Mouse (Mus musculus): Measurements from ENCODE around the gene Ppp1r17. TPM values are rescaled to one million over a fixed set of nuclear protein-coding genes. Genes with fewer than 3 reads are reported as not detected.

Gene Ppp1r17
- polyA plus RNA-seq, 1 experiment from 2014 or later: 0.12 TPM

GRCm38 (mm10) chr6:56039476-56040055 lies 22.3 kb downstream of the Ppp1r17 start:
- no peaks in the 10 kb centered on the region for H3K9me3 ChIP-seq (ENCODE audit: control insufficient read depth, low read length)
- H3K36me3 ChIP-seq (ENCODE audit: control insufficient read depth, insufficient read depth, low read length): no peaks in the 10 kb centered on the region
- no peaks in the 10 kb centered on the region for H3K27me3 ChIP-seq (ENCODE audit: control insufficient read depth, insufficient read depth, low read length)
- H3K27ac ChIP-seq (replicated peaks): no peak overlapping the region
- H3K4me1 ChIP-seq (replicated peaks; ENCODE audit: control insufficient read depth, insufficient read depth): no peaks in the 10 kb centered on the region
- H3K4me3 ChIP-seq (ENCODE audit: low read depth, low read length): no peak overlapping the region
- TF ChIP-seq EP300 (optimal IDR thresholded peaks at IDR 0.05) (no peak), CTCF (IDR thresholded peaks at IDR 0.05; ENCODE audit: low read depth) (no peak)
- no peak overlapping the region for H3K9ac ChIP-seq (ENCODE audit: low read length)
- 70% methylated on average over 4 of the region's 4 CpGs for WGBS
- DNase-seq (ENCODE audit: low spot score): no peak
- H3K4me2 ChIP-seq (replicated peaks; ENCODE audit: low read depth): no peak overlapping the region
- ATAC-seq (ENCODE audit: low FRiP score, low TSS enrichment): no peak

GRCm38 (mm10) chr6:56044270-56044669 lies 27.0 kb downstream of the Ppp1r17 start:
- Histone ChIP-seq H3K9ac (ENCODE audit: low read length) (no peak overlapping the region), H3K27ac (replicated peaks) (no peak overlapping the region), H3K27me3 (ENCODE audit: control insufficient read depth, insufficient read depth, low read length) (no peaks in the 10 kb centered on the region), H3K4me3 (ENCODE audit: low read depth, low read length) (no peak overlapping the region), H3K9me3 (ENCODE audit: control insufficient read depth, low read length) (no peaks in the 10 kb centered on the region), H3K36me3 (ENCODE audit: control insufficient read depth, insufficient read depth, low read length) (no peaks in the 10 kb centered on the region), H3K4me2 (replicated peaks; ENCODE audit: low read depth) (no peak overlapping the region), H3K4me1 (replicated peaks; ENCODE audit: control insufficient read depth, insufficient read depth) (no peaks in the 10 kb centered on the region)
- WGBS: 40% methylated on average over 5 of the region's 5 CpGs
- TF ChIP-seq EP300 (optimal IDR thresholded peaks at IDR 0.05) (no peak), CTCF (IDR thresholded peaks at IDR 0.05; ENCODE audit: low read depth) (no peak)
- ATAC-seq (ENCODE audit: low FRiP score, low TSS enrichment) (no peak), DNase-seq (ENCODE audit: low spot score) (no peak)

GRCm38 (mm10) chr6:56044716-56045115 lies 27.4 kb downstream of the Ppp1r17 start:
- no peaks in the 10 kb centered on the region for H3K4me1 ChIP-seq (replicated peaks; ENCODE audit: control insufficient read depth, insufficient read depth)
- ATAC-seq (ENCODE audit: low FRiP score, low TSS enrichment) (no peak), DNase-seq (ENCODE audit: low spot score) (no peak)
- TF ChIP-seq CTCF (IDR thresholded peaks at IDR 0.05; ENCODE audit: low read depth): no peak
- no peak for TF ChIP-seq EP300 (optimal IDR thresholded peaks at IDR 0.05)
- no peaks in the 10 kb centered on the region for H3K27me3 ChIP-seq (ENCODE audit: control insufficient read depth, insufficient read depth, low read length)
- no peak overlapping the region for H3K4me2 ChIP-seq (replicated peaks; ENCODE audit: low read depth)
- no peak overlapping the region for H3K9ac ChIP-seq (ENCODE audit: low read length)
- 84% methylated on average over 1 of the region's 1 CpGs for WGBS
- H3K27ac ChIP-seq (replicated peaks): no peak overlapping the region
- H3K4me3 ChIP-seq (ENCODE audit: low read depth, low read length): no peak overlapping the region
- H3K36me3 ChIP-seq (ENCODE audit: control insufficient read depth, insufficient read depth, low read length): no peaks in the 10 kb centered on the region
- no peaks in the 10 kb centered on the region for H3K9me3 ChIP-seq (ENCODE audit: control insufficient read depth, low read length)

GRCm38 (mm10) chr6:56048580-56048979 lies 31.3 kb downstream of the Ppp1r17 start:
- Histone ChIP-seq H3K9ac (ENCODE audit: low read length) (no peak overlapping the region), H3K36me3 (ENCODE audit: control insufficient read depth, insufficient read depth, low read length) (no peaks in the 10 kb centered on the region), H3K9me3 (ENCODE audit: control insufficient read depth, low read length) (no peaks in the 10 kb centered on the region), H3K27me3 (ENCODE audit: control insufficient read depth, insufficient read depth, low read length) (no peaks in the 10 kb centered on the region), H3K4me1 (replicated peaks; ENCODE audit: control insufficient read depth, insufficient read depth) (no peaks in the 10 kb centered on the region), H3K27ac (replicated peaks) (no peak overlapping the region), H3K4me2 (replicated peaks; ENCODE audit: low read depth) (no peak overlapping the region), H3K4me3 (ENCODE audit: low read depth, low read length) (no peak overlapping the region)
- DNase-seq (ENCODE audit: low spot score) (no peak), ATAC-seq (ENCODE audit: low FRiP score, low TSS enrichment) (no peak)
- no peak for TF ChIP-seq CTCF (IDR thresholded peaks at IDR 0.05; ENCODE audit: low read depth)
- TF ChIP-seq EP300 (optimal IDR thresholded peaks at IDR 0.05): no peak
- WGBS: 69% methylated on average over 3 of the region's 3 CpGs

- WGBS: 31% methylated on average over 4 of the region's 4 CpGs
- DNase-seq (ENCODE audit: low spot score): no peak
These were observed 31.8 kb downstream of the Ppp1r17 start for GRCm38 (mm10) chr6:56049104-56049503.

GRCm38 (mm10) chr6:56063736-56064135 lies 46.4 kb downstream of the Ppp1r17 start:
- Histone ChIP-seq H3K4me3 (ENCODE audit: low read depth, low read length) (no peak overlapping the region), H3K27ac (replicated peaks) (no peak overlapping the region), H3K36me3 (ENCODE audit: control insufficient read depth, insufficient read depth, low read length) (no peaks in the 10 kb centered on the region), H3K4me1 (replicated peaks; ENCODE audit: control insufficient read depth, insufficient read depth) (no peaks in the 10 kb centered on the region), H3K9ac (ENCODE audit: low read length) (no peak overlapping the region), H3K4me2 (replicated peaks; ENCODE audit: low read depth) (no peak overlapping the region), H3K9me3 (ENCODE audit: control insufficient read depth, low read length) (no peaks in the 10 kb centered on the region), H3K27me3 (ENCODE audit: control insufficient read depth, insufficient read depth, low read length) (no peaks in the 10 kb centered on the region)
- TF ChIP-seq EP300 (optimal IDR thresholded peaks at IDR 0.05) (no peak), CTCF (IDR thresholded peaks at IDR 0.05; ENCODE audit: low read depth) (no peak)
- DNase-seq (ENCODE audit: low spot score) (no peak), ATAC-seq (ENCODE audit: low FRiP score, low TSS enrichment) (no peak)

More at GRCm38 (mm10) chr6:56049104-56049503, 31.8 kb downstream of the Ppp1r17 start:
- no peaks in the 10 kb centered on the region for H3K27me3 ChIP-seq (ENCODE audit: control insufficient read depth, insufficient read depth, low read length)
- H3K9me3 ChIP-seq (ENCODE audit: control insufficient read depth, low read length): no peaks in the 10 kb centered on the region
- no peak overlapping the region for H3K9ac ChIP-seq (ENCODE audit: low read length)
- no peaks in the 10 kb centered on the region for H3K4me1 ChIP-seq (replicated peaks; ENCODE audit: control insufficient read depth, insufficient read depth)
- no peak overlapping the region for H3K4me2 ChIP-seq (replicated peaks; ENCODE audit: low read depth)
- no peaks in the 10 kb centered on the region for H3K36me3 ChIP-seq (ENCODE audit: control insufficient read depth, insufficient read depth, low read length)
- no peak for TF ChIP-seq EP300 (optimal IDR thresholded peaks at IDR 0.05)
- peak; percentile 88 for TF ChIP-seq CTCF (IDR thresholded peaks at IDR 0.05; ENCODE audit: low read depth)
- ATAC-seq (ENCODE audit: low FRiP score, low TSS enrichment): no peak
- no peak overlapping the region for H3K27ac ChIP-seq (replicated peaks)
- H3K4me3 ChIP-seq (ENCODE audit: low read depth, low read length): no peak overlapping the region
